Mouse (Mus musculus): ENCODE results near the gene Vkorc1l1.

- no peak for TF ChIP-seq POLR2A (IDR thresholded peaks at IDR 0.05; ENCODE audit: insufficient read length, low read depth)
- no peak for TF ChIP-seq REST (IDR thresholded peaks at IDR 0.05; ENCODE audit: insufficient read depth, insufficient read length)
- TF ChIP-seq USF1 (IDR thresholded peaks at IDR 0.05; ENCODE audit: low read depth), result no peak
- TF ChIP-seq MYOG (IDR thresholded peaks at IDR 0.05; ENCODE audit: control insufficient read depth in 1 of 3, insufficient read depth in 1 of 3, insufficient read length in 2 of 3, low read depth in 2 of 3), result no peak
- no peak for TF ChIP-seq TCF12 (IDR thresholded peaks at IDR 0.05; ENCODE audit: insufficient read depth, poor library complexity, severe bottlenecking)
- no peak for TF ChIP-seq E2F4 (IDR thresholded peaks at IDR 0.05; ENCODE audit: insufficient read depth)
- no peak for TF ChIP-seq MYOD1 (IDR thresholded peaks at IDR 0.05; ENCODE audit: control insufficient read depth in 1 of 3, insufficient read length in 2 of 3, low read depth in 2 of 3)
- no peak for TF ChIP-seq MAX (IDR thresholded peaks at IDR 0.05; ENCODE audit: low read depth)
- no peak for TF ChIP-seq SRF (IDR thresholded peaks at IDR 0.05; ENCODE audit: control insufficient read depth, insufficient read length, low read depth)
Measured at GRCm38 (mm10) chr5:129940281-129940680, 1.5 kb upstream of the Vkorc1l1 start.
